Mouse (Mus musculus) heart, postnatal 0 days (tissue): ENCODE results near the gene Sqstm1.

Experiments
- CTCF ChIP-seq: IDR thresholded peaks from 2 replicates; pipeline ENCODE4 v1.5.1; 2016; ENCODE audit warnings: antibody characterized with exemption, control low read depth, low read depth
- EP300 ChIP-seq: IDR thresholded peaks from 2 replicates; pipeline ENCODE4 v1.6.1; 2016; ENCODE audit warnings: antibody characterized with exemption, low read depth

DNA sequence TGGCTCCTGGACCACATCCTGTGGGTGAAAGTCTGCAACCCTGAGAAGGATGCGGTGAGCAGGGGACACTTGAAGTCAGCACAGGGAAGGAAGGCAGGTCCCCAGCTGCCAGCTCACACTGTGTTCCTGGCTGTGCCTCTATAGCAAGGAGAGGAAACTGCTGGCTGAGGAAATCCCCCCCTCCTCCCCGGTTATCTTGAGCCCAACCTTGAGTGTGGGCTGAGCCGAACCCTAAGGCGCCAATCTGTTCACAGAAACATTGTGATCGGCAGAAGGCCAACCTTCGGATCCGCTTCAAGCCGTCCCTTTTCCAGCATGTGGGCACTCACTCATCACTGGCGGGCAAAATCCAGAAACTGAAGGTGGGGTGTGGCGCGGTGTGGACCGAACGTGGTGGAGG lies 22.4 kb upstream of the Sqstm1 start:
- TF ChIP-seq CTCF (no peak), EP300 (no peak)
